Mouse (Mus musculus): ENCODE results near the gene Tcp11l2.

GRCm38 (mm10) chr10:84558511-84558910, 17.9 kb upstream of the Tcp11l2 start:
- TF ChIP-seq USF1 (IDR thresholded peaks at IDR 0.05; ENCODE audit: low read depth) (no peak), POLR2A (IDR thresholded peaks at IDR 0.05; ENCODE audit: insufficient read length, low read depth) (no peak), MYOG (IDR thresholded peaks at IDR 0.05; ENCODE audit: control insufficient read depth in 1 of 3, insufficient read depth in 1 of 3, insufficient read length in 2 of 3, low read depth in 2 of 3) (no peak)

Measured in myocyte (in vitro differentiated cells).